Mouse (Mus musculus) kidney, adult 2 months (tissue): ENCODE data around the gene Cdh4. TPM values are rescaled to one million over a fixed set of nuclear protein-coding genes. Genes with fewer than 3 reads are reported as not detected.

Experiments used
- DNase-seq: peaks from one replicate; pipeline ENCODE4 v3.0.0; 2021
- H3K27ac ChIP-seq: fragments of 200-500 bp; 2 replicates; pipeline ENCODE4 v1.5.1; 2012; ENCODE audit warnings: low read depth, low read length, control low read depth, inconsistent platforms; ENCODE audit not compliant: insufficient read depth
- H3K27me3 ChIP-seq: fragments of 200-500 bp; replicated peaks from 2 replicates; pipeline ENCODE4 v1.6.1; 2012; ENCODE audit warnings: mild to moderate bottlenecking, moderate library complexity, low read length, inconsistent platforms; ENCODE audit not compliant: control insufficient read depth, insufficient read depth
- H3K36me3 ChIP-seq: fragments of 200-500 bp; 2 replicates; pipeline ENCODE4 v1.6.1; 2012; ENCODE audit warnings: mild to moderate bottlenecking, moderate library complexity, low read length, inconsistent platforms; ENCODE audit not compliant: control insufficient read depth, insufficient read depth
- H3K4me1 ChIP-seq: fragments of 200-500 bp; 2 replicates; pipeline ENCODE4 v1.6.1; 2011; ENCODE audit warnings: low read length; ENCODE audit not compliant: control insufficient read depth, insufficient read depth
- H3K4me3 ChIP-seq: fragments of 200-500 bp; 2 replicates; pipeline ENCODE4 v1.5.1; 2011; ENCODE audit warnings: mild to moderate bottlenecking, low read depth, low read length, control low read depth; ENCODE audit not compliant: insufficient read depth
- CTCF ChIP-seq: fragments of 200-500 bp; conservative IDR thresholded peaks from 2 replicates; pipeline ENCODE4 v1.5.1; 2011; ENCODE audit warnings: low read depth, mild to moderate bottlenecking, control low read depth, low read length, moderate library complexity, mixed read lengths; ENCODE audit not compliant: insufficient read depth, insufficient read length
- POLR2A ChIP-seq: fragments of 200-500 bp; IDR thresholded peaks from one replicate; pipeline ENCODE4 v1.6.1; 2011; ENCODE audit warnings: low read depth, low read length, control low read depth
- WGBS: fragments of 180-500 bp; shearing (Covaris S2); methylation state at CpG from one replicate; pipeline ENCODE4 v1.1.7; 2018; 5-methylcytosine and 5-hydroxymethylcytosine counted together
- polyA plus RNA-seq: library from polyadenylated mRNA; depleted of rRNA; stranded (reverse); fragments of >200 nt; gene quantifications from 2 replicates; pipeline ENCODE4 v1.2.3, GENCODE M21; 2012

The Cdh4 gene
- polyA plus RNA-seq, 1 experiment, result 1.2 TPM

DNA sequence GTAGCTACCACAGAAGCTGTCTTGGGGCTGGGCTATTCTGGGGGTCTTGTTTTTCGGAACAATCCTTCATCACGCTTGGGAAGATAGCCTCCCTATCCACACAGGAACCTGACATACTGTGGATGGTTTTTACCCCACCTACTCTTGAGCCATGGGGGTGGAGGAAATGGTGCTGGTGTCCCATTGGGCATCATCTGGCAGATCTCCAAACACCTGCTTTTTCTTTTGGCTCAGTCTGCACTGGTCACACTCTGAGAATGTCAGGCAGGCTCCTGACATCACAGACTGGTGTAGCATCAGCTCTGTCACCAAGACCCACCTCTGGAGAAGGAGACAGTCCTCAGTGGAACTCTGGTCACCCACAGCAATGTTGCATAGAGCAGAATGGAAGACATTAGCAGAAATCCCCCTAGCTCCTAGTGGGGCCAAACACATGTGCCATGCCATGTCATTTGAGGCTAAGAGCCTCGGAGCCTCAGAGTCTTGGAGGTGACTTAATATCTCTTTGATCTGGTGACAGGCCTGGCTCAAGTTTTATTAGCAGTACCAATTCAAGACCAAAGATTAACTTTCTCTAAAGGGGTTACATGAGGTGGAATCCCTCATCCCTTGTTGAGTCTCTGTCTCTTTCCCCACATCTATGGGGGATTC is 95.7 kb downstream of the Cdh4 start:
- Histone ChIP-seq H3K4me3 (no peak overlapping the region), H3K36me3 (no peaks in the 10 kb centered on the region), H3K27ac (no peak overlapping the region), H3K27me3 (no peaks in the 10 kb centered on the region; the same call in 1 of the 2 replicates), H3K4me1 (peaks cover 3% of the 10 kb centered on the region; the same call in 1 of the 2 replicates)
- DNase-seq, result peak; percentile 10
- 31% methylated on average over 3 of the region's 3 CpGs for WGBS
- no peak for TF ChIP-seq CTCF
- no peak for TF ChIP-seq POLR2A

DNA sequence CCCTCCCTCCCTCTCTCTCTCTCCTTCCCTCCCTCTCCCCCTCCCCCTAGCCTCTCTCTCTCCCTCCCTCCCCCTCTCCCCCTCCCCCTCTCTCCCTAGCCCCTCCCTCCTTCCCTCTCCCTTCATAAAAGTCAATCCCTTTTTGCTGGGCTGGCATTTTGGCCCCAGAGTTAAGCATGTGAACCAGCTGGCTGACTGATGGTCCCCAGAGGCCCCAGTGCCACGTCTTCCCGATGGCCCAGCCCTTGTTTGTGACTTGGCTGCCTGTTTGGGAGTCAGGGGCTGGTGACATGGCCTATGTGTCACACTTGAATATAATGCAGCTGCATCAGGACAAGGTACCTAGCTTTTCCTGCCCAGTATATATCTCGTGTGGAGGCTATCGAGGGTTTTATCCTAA is 96.3 kb downstream of the Cdh4 start:
- TF ChIP-seq POLR2A, result no peak
- no peak for TF ChIP-seq CTCF
- H3K36me3 ChIP-seq, result no peaks in the 10 kb centered on the region
- no peaks in the 10 kb centered on the region; the same call in 1 of the 2 replicates for H3K27me3 ChIP-seq
- no peak for DNase-seq
- H3K4me1 ChIP-seq, result peaks cover 3% of the 10 kb centered on the region; the same call in 1 of the 2 replicates
- H3K4me3 ChIP-seq, result no peak overlapping the region
- H3K27ac ChIP-seq, result no peak overlapping the region
- 61% methylated on average over 4 of the region's 4 CpGs for WGBS

DNA sequence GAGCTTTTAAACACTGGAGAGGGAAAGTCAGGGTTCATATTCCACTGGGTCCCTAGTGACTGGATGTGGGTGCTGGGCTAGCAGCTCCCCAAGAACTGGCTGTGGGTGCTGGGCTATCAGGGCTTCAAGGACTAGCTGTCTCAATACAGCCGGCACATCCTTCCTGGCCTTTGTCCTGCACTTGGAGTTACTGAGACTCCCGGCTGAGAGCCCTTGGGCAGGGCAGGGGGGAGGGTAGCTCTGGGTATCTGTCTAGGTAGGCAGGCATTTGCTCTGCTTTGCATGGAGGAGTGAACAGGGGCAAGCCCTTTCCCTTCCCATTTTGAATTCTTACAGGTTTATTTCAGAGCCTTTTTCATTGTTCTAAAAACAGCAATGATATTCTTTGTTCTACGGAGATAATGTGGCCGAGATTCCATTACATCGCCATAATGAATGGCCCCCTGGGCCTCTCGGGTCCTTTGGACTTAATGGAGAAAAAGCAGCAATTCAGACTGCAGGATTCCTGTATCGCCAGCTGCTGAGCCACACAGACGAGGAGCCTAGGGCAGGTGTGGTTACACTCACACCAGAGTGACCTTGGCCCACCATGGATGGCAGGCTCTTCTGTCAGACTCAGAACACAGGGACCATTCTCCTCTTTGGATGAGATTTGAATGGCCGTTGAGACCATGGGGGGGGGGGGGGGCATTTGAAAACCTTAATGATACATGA is 97.5 kb downstream of the Cdh4 start:
- Histone ChIP-seq H3K27me3 (no peaks in the 10 kb centered on the region; the same call in 1 of the 2 replicates), H3K4me1 (peaks cover 3% of the 10 kb centered on the region; the same call in 1 of the 2 replicates), H3K36me3 (no peaks in the 10 kb centered on the region), H3K4me3 (no peak overlapping the region), H3K27ac (no peak overlapping the region)
- TF ChIP-seq POLR2A (no peak), CTCF (no peak)
- WGBS, result 45% methylated on average over 9 of the region's 9 CpGs
- no peak for DNase-seq

DNA sequence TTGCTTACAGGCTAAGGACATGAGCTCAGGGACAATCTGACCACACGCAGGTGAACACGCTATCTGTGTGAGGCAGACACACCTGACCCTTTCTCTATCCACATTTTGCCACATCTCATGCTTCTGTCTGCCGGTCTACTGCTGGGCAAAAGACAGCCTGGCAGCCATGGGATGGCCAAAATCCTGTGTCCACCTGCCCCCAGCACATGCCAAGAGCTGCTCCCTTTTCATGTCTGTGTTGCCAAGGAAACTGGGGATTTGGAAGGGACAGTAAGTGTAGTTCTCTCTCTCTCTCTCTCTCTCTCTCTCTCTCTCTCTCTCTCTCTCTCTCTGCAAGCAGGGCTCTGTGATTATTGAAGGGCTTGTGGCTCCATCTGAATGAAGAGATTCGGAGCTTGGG is 98.9 kb downstream of the Cdh4 start:
- Histone ChIP-seq H3K4me3 (no peak overlapping the region), H3K36me3 (no peaks in the 10 kb centered on the region), H3K4me1 (peaks cover 3% of the 10 kb centered on the region; the same call in 1 of the 2 replicates), H3K27me3 (no peaks in the 10 kb centered on the region; the same call in 1 of the 2 replicates), H3K27ac (no peak overlapping the region)
- TF ChIP-seq POLR2A (no peak), CTCF (no peak)
- 99% methylated on average over 4 of the region's 4 CpGs for WGBS
- no peak for DNase-seq

DNA sequence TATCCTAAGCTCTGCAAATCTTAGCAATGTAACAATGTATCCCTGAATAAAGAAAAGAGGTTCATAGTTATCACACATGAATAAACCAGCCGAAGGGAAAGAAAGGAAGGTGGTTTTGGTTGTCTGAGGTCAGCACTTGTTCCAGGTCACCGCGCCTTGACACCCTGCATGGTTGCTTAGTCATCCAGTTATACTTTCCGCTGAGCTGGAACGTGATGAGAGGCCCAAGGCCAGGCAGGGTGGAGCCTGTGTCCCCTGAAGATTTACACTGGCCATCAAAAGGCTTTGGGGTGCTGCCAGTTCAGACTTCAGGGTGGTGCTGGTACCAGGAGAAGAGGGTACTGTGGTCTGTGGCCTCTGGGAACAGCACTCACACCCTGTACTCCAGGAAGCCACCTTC is 105.4 kb downstream of the Cdh4 start:
- WGBS, result 43% methylated on average over 5 of the region's 5 CpGs
- Histone ChIP-seq H3K36me3 (no peaks in the 10 kb centered on the region), H3K4me1 (peaks cover 3% of the 10 kb centered on the region; the same call in 1 of the 2 replicates), H3K27ac (no peak overlapping the region), H3K27me3 (no peaks in the 10 kb centered on the region), H3K4me3 (no peak overlapping the region)
- DNase-seq, result peak; percentile 82
- TF ChIP-seq POLR2A, result no peak
- no peak for TF ChIP-seq CTCF

DNA sequence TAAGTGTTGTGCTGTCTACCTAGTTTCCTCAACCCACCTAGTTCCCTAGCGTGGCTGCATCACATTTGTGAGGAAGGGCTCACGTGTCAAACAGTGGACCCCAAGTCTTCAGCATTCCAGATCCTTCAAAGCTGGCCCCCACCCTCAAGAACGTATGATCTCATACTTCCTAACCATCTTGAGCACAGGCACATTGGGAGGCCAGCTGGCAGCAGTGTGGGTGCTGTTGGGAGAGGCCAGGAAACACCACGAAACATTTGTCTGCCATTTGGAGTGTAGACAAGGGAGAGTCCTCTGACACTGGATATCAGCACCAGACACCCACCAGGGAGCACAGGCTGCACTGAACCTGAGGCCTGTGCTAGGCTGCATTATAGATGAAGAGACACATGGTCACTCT is 113.7 kb downstream of the Cdh4 start:
- no peaks in the 10 kb centered on the region for H3K27me3 ChIP-seq
- no peaks in the 10 kb centered on the region for H3K4me1 ChIP-seq
- H3K4me3 ChIP-seq, result no peak overlapping the region
- 79% methylated on average over 4 of the region's 4 CpGs for WGBS
- no peak overlapping the region for H3K27ac ChIP-seq
- DNase-seq, result no peak
- no peaks in the 10 kb centered on the region for H3K36me3 ChIP-seq
- TF ChIP-seq POLR2A, result no peak
- no peak for TF ChIP-seq CTCF

DNA sequence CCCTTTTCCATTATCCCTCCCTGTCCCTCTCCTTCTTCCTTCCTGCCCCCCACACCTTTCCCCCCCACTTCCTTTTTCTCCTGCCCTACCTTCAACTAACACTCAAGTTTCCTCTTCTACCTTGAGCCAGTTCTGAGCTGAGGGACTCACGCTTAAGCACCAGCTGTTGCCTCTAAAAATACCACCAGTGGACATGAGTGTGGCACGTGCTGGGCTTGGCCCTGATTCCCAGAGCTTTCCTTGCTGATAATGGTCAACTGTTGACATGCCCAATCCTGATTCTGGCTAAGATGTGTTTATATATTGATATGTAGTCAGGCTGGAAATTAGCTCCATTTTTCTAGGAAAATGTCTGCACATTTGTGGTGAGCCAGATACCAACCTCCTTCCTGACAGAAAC is 120.1 kb downstream of the Cdh4 start:
- TF ChIP-seq CTCF (no peak), POLR2A (no peak)
- no peak for DNase-seq

More for the DNA sequence above, 120.1 kb downstream of the Cdh4 start:
- Histone ChIP-seq H3K4me3 (no peak overlapping the region), H3K4me1 (no peaks in the 10 kb centered on the region), H3K36me3 (no peaks in the 10 kb centered on the region), H3K27ac (no peak overlapping the region), H3K27me3 (no peaks in the 10 kb centered on the region)
- 70% methylated on average over 2 of the region's 2 CpGs for WGBS
